Mouse (Mus musculus): ENCODE data around the gene Plekha4. TPM values are rescaled to one million over a fixed set of nuclear protein-coding genes. Genes with fewer than 3 reads are reported as not detected.

Plekha4 gene
- total and polyA plus RNA-seq, 2 experiments from 2014 or later, result 1.2 to 2.9 TPM

DNA sequence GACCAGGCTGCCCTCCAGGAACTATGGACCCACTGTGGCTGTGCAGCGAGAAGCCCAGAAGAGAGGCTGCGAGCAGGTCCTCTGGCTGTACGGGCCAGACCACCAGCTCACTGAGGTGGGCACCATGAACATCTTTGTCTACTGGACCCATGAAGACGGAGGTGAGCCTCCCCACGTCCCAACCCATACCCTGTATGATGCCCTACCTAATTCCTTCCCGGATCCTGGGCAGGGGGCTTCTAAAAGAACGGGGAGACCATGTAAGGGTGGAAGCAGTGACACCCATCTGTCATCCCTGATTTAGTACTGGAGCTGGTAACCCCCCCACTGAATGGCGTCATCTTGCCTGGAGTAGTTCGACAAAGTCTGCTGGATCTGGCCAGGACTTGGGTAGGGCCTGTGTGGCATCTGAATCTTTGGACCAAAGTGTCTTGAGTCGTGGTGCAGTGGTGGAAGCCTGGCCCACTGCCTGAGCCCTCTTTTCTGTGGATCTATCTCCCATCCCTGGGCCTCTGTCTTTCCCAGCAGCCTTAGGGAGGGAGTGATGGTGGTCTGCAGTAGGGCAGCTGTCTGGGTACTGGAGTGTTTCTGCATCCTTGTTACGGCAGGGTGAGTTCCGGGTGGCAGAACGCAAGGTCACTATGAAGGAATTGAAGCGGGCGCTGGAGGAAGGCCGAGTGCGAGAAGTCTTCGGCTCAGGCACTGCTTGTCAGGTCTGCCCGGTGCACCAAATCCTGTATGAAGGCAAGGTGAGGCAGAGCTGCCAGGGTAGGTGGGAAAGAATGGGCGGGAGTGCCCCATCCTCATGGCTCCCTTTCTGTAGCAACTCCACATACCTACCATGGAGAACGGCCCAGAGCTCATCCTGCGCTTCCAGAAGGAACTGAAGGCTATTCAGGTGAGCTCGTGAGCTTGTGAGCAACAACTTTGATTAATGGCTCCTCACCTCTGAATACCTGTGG lies 61.8 kb downstream of the Plekha4 start:
- no peak for ATAC-seq
- Histone ChIP-seq H3K27ac (ENCODE audit: low read depth, low read length) (no peak overlapping the region), H3K9ac (no peak overlapping the region), H3K4me1 (ENCODE audit: insufficient read depth) (no peaks in the 10 kb centered on the region), H3K9me3 (ENCODE audit: low read length) (no peaks in the 10 kb centered on the region), H3K36me3 (ENCODE audit: insufficient read depth) (peaks cover 21% of the 10 kb centered on the region), H3K4me2 (ENCODE audit: low read depth) (no peak overlapping the region), H3K4me3 (ENCODE audit: low read depth, low read length) (no peak overlapping the region), H3K27me3 (ENCODE audit: insufficient read depth, low read length) (no peaks in the 10 kb centered on the region)
- DNase-seq, result no peak
- no peak for TF ChIP-seq CTCF (IDR thresholded peaks at IDR 0.05; ENCODE audit: low read depth)
- 95% methylated on average over 23 of the region's 23 CpGs for WGBS

DNA sequence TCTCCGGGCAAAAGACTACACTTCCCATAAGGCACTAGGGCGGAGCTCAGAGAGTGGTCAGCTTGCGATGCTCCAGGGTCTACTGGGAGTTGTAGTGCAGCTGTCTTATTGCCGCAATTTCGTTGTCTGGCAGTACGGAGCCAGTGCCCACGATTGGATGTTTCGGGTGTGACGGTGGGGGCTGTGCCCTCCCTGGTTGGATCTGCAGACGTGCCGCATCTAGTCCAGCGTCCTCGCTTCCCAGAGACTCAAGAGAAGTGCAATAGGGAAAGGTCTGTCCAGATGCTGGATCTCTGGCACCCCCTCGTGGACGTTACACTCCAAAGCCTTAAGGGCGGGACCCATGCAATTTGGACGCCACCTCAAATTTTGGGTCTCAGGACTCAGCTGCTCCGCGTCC lies 63.0 kb downstream of the Plekha4 start:
- WGBS, result 3% methylated on average over 19 of the region's 19 CpGs
- ATAC-seq, result peak; percentile 100
- peak overlapping the region; percentile 51 for H3K9ac ChIP-seq

GRCm38 (mm10) chr7:45589898-45590297 lies 63.8 kb downstream of the Plekha4 start:
- Histone ChIP-seq H3K36me3 (ENCODE audit: insufficient read depth) (peaks cover 13% of the 10 kb centered on the region), H3K9me3 (ENCODE audit: low read length) (no peaks in the 10 kb centered on the region), H3K4me2 (ENCODE audit: low read depth) (no peak overlapping the region), H3K4me1 (ENCODE audit: insufficient read depth) (no peaks in the 10 kb centered on the region), H3K4me3 (ENCODE audit: low read depth, low read length) (no peak overlapping the region), H3K9ac (0 out of 2 replicates have a peak overlapping the region, but pooled peaks have one; percentile 4), H3K27me3 (ENCODE audit: insufficient read depth, low read length) (no peaks in the 10 kb centered on the region), H3K27ac (ENCODE audit: low read depth, low read length) (peak overlapping the region; percentile 24; the same call in 1 of the 2 replicates)
- no peak for TF ChIP-seq CTCF (IDR thresholded peaks at IDR 0.05; ENCODE audit: low read depth)
- DNase-seq (no peak), ATAC-seq (no peak)
- 99% methylated on average over 5 of the region's 5 CpGs for WGBS

More for the DNA sequence above, 63.0 kb downstream of the Plekha4 start:
- Histone ChIP-seq H3K9me3 (ENCODE audit: low read length) (no peaks in the 10 kb centered on the region), H3K36me3 (ENCODE audit: insufficient read depth) (peaks cover 17% of the 10 kb centered on the region), H3K4me3 (ENCODE audit: low read depth, low read length) (peak overlapping the region; percentile 33), H3K27me3 (ENCODE audit: insufficient read depth, low read length) (no peaks in the 10 kb centered on the region), H3K4me1 (ENCODE audit: insufficient read depth) (no peaks in the 10 kb centered on the region), H3K4me2 (ENCODE audit: low read depth) (peak overlapping the region; percentile 56), H3K27ac (ENCODE audit: low read depth, low read length) (peak overlapping the region; percentile 75)
- peak; percentile 88 for TF ChIP-seq CTCF (IDR thresholded peaks at IDR 0.05; ENCODE audit: low read depth)
- peak; percentile 98 for DNase-seq

DNA sequence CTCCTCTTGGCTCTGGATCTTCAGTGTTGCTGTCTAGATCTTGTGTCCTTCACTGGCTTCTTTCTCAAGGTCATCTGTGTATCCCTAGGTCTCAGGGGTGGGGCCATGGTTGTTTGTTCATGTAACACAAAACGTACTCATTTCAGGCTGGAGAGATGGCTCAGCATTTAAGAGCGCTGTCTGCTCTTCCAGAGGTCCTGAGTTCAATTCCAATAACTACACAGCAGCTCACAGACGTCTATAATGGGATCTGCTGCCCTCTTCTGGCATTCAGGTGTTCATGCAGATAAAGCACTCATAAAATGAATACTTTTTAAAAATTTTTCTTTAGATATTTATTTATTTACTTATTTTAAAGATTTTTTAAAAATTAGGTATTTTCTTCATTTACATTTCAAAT lies 64.7 kb downstream of the Plekha4 start:
- 64% methylated on average over 3 of the region's 3 CpGs for WGBS
- H3K9ac ChIP-seq, result no peak overlapping the region
- H3K27ac ChIP-seq (ENCODE audit: low read depth, low read length), result no peak overlapping the region
- H3K27me3 ChIP-seq (ENCODE audit: insufficient read depth, low read length), result no peaks in the 10 kb centered on the region
- no peaks in the 10 kb centered on the region for H3K9me3 ChIP-seq (ENCODE audit: low read length)
- no peak overlapping the region for H3K4me3 ChIP-seq (ENCODE audit: low read depth, low read length)
- no peaks in the 10 kb centered on the region for H3K4me1 ChIP-seq (ENCODE audit: insufficient read depth)
- peak; percentile 30 for TF ChIP-seq CTCF (IDR thresholded peaks at IDR 0.05; ENCODE audit: low read depth)
- no peak for DNase-seq
- H3K36me3 ChIP-seq (ENCODE audit: insufficient read depth), result peaks cover 3% of the 10 kb centered on the region
- no peak for ATAC-seq
- no peak overlapping the region for H3K4me2 ChIP-seq (ENCODE audit: low read depth)

- Histone ChIP-seq H3K36me3 (ENCODE audit: insufficient read depth) (no peaks in the 10 kb centered on the region), H3K4me2 (ENCODE audit: low read depth) (no peak overlapping the region), H3K4me3 (ENCODE audit: low read depth, low read length) (no peak overlapping the region), H3K4me1 (ENCODE audit: insufficient read depth) (no peaks in the 10 kb centered on the region), H3K9me3 (ENCODE audit: low read length) (no peaks in the 10 kb centered on the region), H3K27me3 (ENCODE audit: insufficient read depth, low read length) (no peaks in the 10 kb centered on the region), H3K9ac (no peak overlapping the region), H3K27ac (ENCODE audit: low read depth, low read length) (no peak overlapping the region)
- ATAC-seq, result no peak
- no peak for TF ChIP-seq CTCF (IDR thresholded peaks at IDR 0.05; ENCODE audit: low read depth)
- DNase-seq, result no peak
- 79% methylated on average over 7 of the region's 7 CpGs for WGBS
Measured at GRCm38 (mm10) chr7:45591880-45592279, 65.8 kb downstream of the Plekha4 start.

GRCm38 (mm10) chr7:45593118-45593815 lies 67.1 kb downstream of the Plekha4 start:
- Histone ChIP-seq H3K36me3 (ENCODE audit: insufficient read depth) (no peaks in the 10 kb centered on the region), H3K27me3 (ENCODE audit: insufficient read depth, low read length) (no peaks in the 10 kb centered on the region), H3K9me3 (ENCODE audit: low read length) (no peaks in the 10 kb centered on the region), H3K9ac (no peak overlapping the region), H3K4me2 (ENCODE audit: low read depth) (no peak overlapping the region), H3K4me3 (ENCODE audit: low read depth, low read length) (no peak overlapping the region), H3K4me1 (ENCODE audit: insufficient read depth) (no peaks in the 10 kb centered on the region), H3K27ac (ENCODE audit: low read depth, low read length) (no peak overlapping the region)
- TF ChIP-seq CTCF (IDR thresholded peaks at IDR 0.05; ENCODE audit: low read depth), result peak; percentile 89
- no peak for ATAC-seq
- DNase-seq, result peak; percentile 81
- WGBS, result 24% methylated on average over 10 of the region's 10 CpGs

GRCm38 (mm10) chr7:45595176-45595575 lies 69.0 kb downstream of the Plekha4 start:
- ATAC-seq (no peak), DNase-seq (no peak)
- Histone ChIP-seq H3K9me3 (ENCODE audit: low read length) (no peaks in the 10 kb centered on the region), H3K36me3 (ENCODE audit: insufficient read depth) (no peaks in the 10 kb centered on the region), H3K27me3 (ENCODE audit: insufficient read depth, low read length) (no peaks in the 10 kb centered on the region), H3K4me2 (ENCODE audit: low read depth) (no peak overlapping the region), H3K27ac (ENCODE audit: low read depth, low read length) (no peak overlapping the region), H3K4me1 (ENCODE audit: insufficient read depth) (no peaks in the 10 kb centered on the region), H3K9ac (no peak overlapping the region), H3K4me3 (ENCODE audit: low read depth, low read length) (no peak overlapping the region)
- WGBS, result 83% methylated on average over 4 of the region's 4 CpGs
- no peak for TF ChIP-seq CTCF (IDR thresholded peaks at IDR 0.05; ENCODE audit: low read depth)
